Mouse (Mus musculus) midbrain, embryonic 11.5 days (tissue): Measurements from ENCODE around the gene Arg1. TPM values are rescaled to one million over a fixed set of nuclear protein-coding genes. Genes with fewer than 3 reads are reported as not detected.

Experiments
- ATAC-seq: fragments of 200-750 bp; cut with Nextera tagmentation; 2 replicates; pipeline ENCODE4 v1.8.0; 2017; ENCODE audit warnings: moderate TSS enrichment, moderate library complexity; ENCODE audit not compliant: low FRiP score
- DNase-seq: peaks from one replicate; pipeline ENCODE4 v3.0.0; 2015; ENCODE audit warnings: low spot score; ENCODE audit errors: missing footprints
- H3K27ac ChIP-seq: fragments of 300-500 bp; sonication (generic); 2 replicates; pipeline ENCODE4 v1.5.1; 2014; ENCODE audit warnings: low read depth, low read length
- H3K27me3 ChIP-seq: fragments of 300-500 bp; sonication (generic); 2 replicates; pipeline ENCODE4 v1.6.1; 2014; ENCODE audit warnings: mild to moderate bottlenecking, low read length, moderate library complexity, mixed read lengths; ENCODE audit not compliant: control insufficient read depth, insufficient read depth
- H3K36me3 ChIP-seq: fragments of 300-500 bp; sonication (generic); 2 replicates; pipeline ENCODE4 v1.6.1; 2014; ENCODE audit warnings: mild to moderate bottlenecking, low read length, moderate library complexity, mixed read lengths; ENCODE audit not compliant: control insufficient read depth, insufficient read depth
- H3K4me1 ChIP-seq: fragments of 300-500 bp; sonication (generic); 2 replicates; pipeline ENCODE4 v1.6.1; 2014; ENCODE audit warnings: low read length; ENCODE audit not compliant: control insufficient read depth, insufficient read depth
- H3K4me2 ChIP-seq: fragments of 300-500 bp; sonication (generic); 2 replicates; pipeline ENCODE4 v1.6.1; 2014; ENCODE audit warnings: mild to moderate bottlenecking, moderate library complexity
- H3K4me3 ChIP-seq: fragments of 300-500 bp; sonication (generic); 2 replicates; pipeline ENCODE4 v1.5.1; 2014; ENCODE audit warnings: low read depth, low read length
- H3K9ac ChIP-seq: fragments of 300-500 bp; sonication (generic); 2 replicates; pipeline ENCODE4 v1.6.1; 2014; ENCODE audit warnings: low read length
- H3K9me3 ChIP-seq: fragments of 300-500 bp; sonication (generic); 2 replicates; pipeline ENCODE4 v1.6.1; 2016; ENCODE audit warnings: low read length; ENCODE audit not compliant: control insufficient read depth
- WGBS: fragments of 180-500 bp; shearing (Covaris S2); extraction: QIAGEN DNeasy Blood & Tissue Kit; methylation state at CpG from one replicate; pipeline ENCODE4 v1.1.7; 2014; 5-methylcytosine and 5-hydroxymethylcytosine counted together
- polyA plus RNA-seq: library from polyadenylated mRNA; unstranded; fragments of >200 nt; fragmentation: Nextera tagmentation; extraction: Ambion mirVana; gene quantifications from 2 replicates; pipeline ENCODE4 v1.2.1, GENCODE M21; 2014

Gene Arg1
- polyA plus RNA-seq, 1 experiment from 2014 or later, result 1.9 TPM

- Histone ChIP-seq H3K27ac (no peak overlapping the region), H3K27me3 (no peaks in the 10 kb centered on the region), H3K4me1 (no peaks in the 10 kb centered on the region), H3K36me3 (no peaks in the 10 kb centered on the region), H3K4me2 (no peak overlapping the region), H3K9ac (no peak overlapping the region), H3K9me3 (no peaks in the 10 kb centered on the region), H3K4me3 (no peak overlapping the region)
- 85% methylated on average over 15 of the region's 15 CpGs for WGBS
- no peak for DNase-seq
- ATAC-seq, result no peak
Observed at GRCm38 (mm10) chr10:24958280-24959042, 31.2 kb upstream of the Arg1 start.

- Histone ChIP-seq H3K4me1 (no peaks in the 10 kb centered on the region), H3K4me2 (no peak overlapping the region), H3K4me3 (no peak overlapping the region), H3K27me3 (no peaks in the 10 kb centered on the region), H3K36me3 (no peaks in the 10 kb centered on the region), H3K9me3 (no peaks in the 10 kb centered on the region), H3K9ac (no peak overlapping the region), H3K27ac (no peak overlapping the region)
- ATAC-seq (no peak), DNase-seq (no peak)
- 86% methylated on average over 6 of the region's 6 CpGs for WGBS
Observed at GRCm38 (mm10) chr10:24953876-24954275, 26.6 kb upstream of the Arg1 start.

- Histone ChIP-seq H3K4me2 (no peak overlapping the region), H3K27me3 (no peaks in the 10 kb centered on the region), H3K4me1 (no peaks in the 10 kb centered on the region), H3K9ac (no peak overlapping the region), H3K4me3 (no peak overlapping the region), H3K9me3 (no peaks in the 10 kb centered on the region), H3K36me3 (no peaks in the 10 kb centered on the region), H3K27ac (no peak overlapping the region)
- 89% methylated on average over 7 of the region's 7 CpGs for WGBS
- ATAC-seq, result no peak
- DNase-seq, result no peak
Observed at GRCm38 (mm10) chr10:24952549-24952948, 25.3 kb upstream of the Arg1 start.

- 90% methylated on average over 8 of the region's 8 CpGs for WGBS
Observed at GRCm38 (mm10) chr10:24951575-24951974, 24.3 kb upstream of the Arg1 start.

GRCm38 (mm10) chr10:24950223-24950622 is 22.9 kb upstream of the Arg1 start:
- DNase-seq (no peak), ATAC-seq (no peak)
- Histone ChIP-seq H3K36me3 (no peaks in the 10 kb centered on the region), H3K4me1 (no peaks in the 10 kb centered on the region), H3K27me3 (no peaks in the 10 kb centered on the region), H3K9ac (no peak overlapping the region), H3K4me3 (no peak overlapping the region), H3K4me2 (no peak overlapping the region), H3K9me3 (no peaks in the 10 kb centered on the region), H3K27ac (no peak overlapping the region)
- WGBS, result 82% methylated on average over 4 of the region's 4 CpGs

More at GRCm38 (mm10) chr10:24951575-24951974, 24.3 kb upstream of the Arg1 start:
- Histone ChIP-seq H3K4me3 (no peak overlapping the region), H3K4me2 (no peak overlapping the region), H3K9ac (no peak overlapping the region), H3K27ac (no peak overlapping the region), H3K36me3 (no peaks in the 10 kb centered on the region), H3K27me3 (no peaks in the 10 kb centered on the region), H3K4me1 (no peaks in the 10 kb centered on the region), H3K9me3 (no peaks in the 10 kb centered on the region)
- no peak for ATAC-seq
- no peak for DNase-seq

- Histone ChIP-seq H3K27me3 (no peaks in the 10 kb centered on the region), H3K36me3 (no peaks in the 10 kb centered on the region), H3K4me1 (no peaks in the 10 kb centered on the region), H3K9ac (no peak overlapping the region), H3K4me3 (no peak overlapping the region), H3K4me2 (no peak overlapping the region), H3K9me3 (no peaks in the 10 kb centered on the region), H3K27ac (no peak overlapping the region)
- ATAC-seq (no peak), DNase-seq (no peak)
- 81% methylated on average over 8 of the region's 8 CpGs for WGBS
Observed at GRCm38 (mm10) chr10:24948278-24948677, 21.0 kb upstream of the Arg1 start.

- Histone ChIP-seq H3K36me3 (no peaks in the 10 kb centered on the region), H3K27ac (no peak overlapping the region), H3K9me3 (no peaks in the 10 kb centered on the region), H3K4me3 (no peak overlapping the region), H3K4me2 (no peak overlapping the region), H3K27me3 (no peaks in the 10 kb centered on the region), H3K9ac (no peak overlapping the region), H3K4me1 (no peaks in the 10 kb centered on the region)
- 89% methylated on average over 3 of the region's 3 CpGs for WGBS
- no peak for DNase-seq
- no peak for ATAC-seq
Observed at GRCm38 (mm10) chr10:24947871-24948270, 20.6 kb upstream of the Arg1 start.

- Histone ChIP-seq H3K27me3 (no peaks in the 10 kb centered on the region), H3K4me2 (no peak overlapping the region), H3K4me3 (no peak overlapping the region), H3K36me3 (no peaks in the 10 kb centered on the region), H3K9me3 (no peaks in the 10 kb centered on the region), H3K9ac (no peak overlapping the region), H3K27ac (no peak overlapping the region), H3K4me1 (no peaks in the 10 kb centered on the region)
- ATAC-seq (no peak), DNase-seq (no peak)
- WGBS, result 86% methylated on average over 6 of the region's 6 CpGs
Observed at GRCm38 (mm10) chr10:24930143-24930542, 2.9 kb upstream of the Arg1 start.

- no peak overlapping the region for H3K27ac ChIP-seq
- no peaks in the 10 kb centered on the region for H3K4me1 ChIP-seq
- no peaks in the 10 kb centered on the region for H3K9me3 ChIP-seq
- WGBS, result 60% methylated on average over 12 of the region's 12 CpGs
- H3K27me3 ChIP-seq, result no peaks in the 10 kb centered on the region
- no peak overlapping the region for H3K4me3 ChIP-seq
- no peak for DNase-seq
- H3K9ac ChIP-seq, result no peak overlapping the region
- no peak for ATAC-seq
- H3K36me3 ChIP-seq, result no peaks in the 10 kb centered on the region
- H3K4me2 ChIP-seq, result no peak overlapping the region
Observed at GRCm38 (mm10) chr10:24928072-24928471, 788 bp upstream of the Arg1 start.
